Mouse (Mus musculus): ENCODE results near the gene Tmem8b. TPM values are rescaled to one million over a fixed set of nuclear protein-coding genes. Genes with fewer than 3 reads are reported as not detected.
A peak's percentile ranks its signal among the peaks of the same experiment; 100 is the strongest.

The Tmem8b gene
- total RNA-seq (2021) = 10 to 100 TPM; 15.8 to 16.9 TPM

DNA sequence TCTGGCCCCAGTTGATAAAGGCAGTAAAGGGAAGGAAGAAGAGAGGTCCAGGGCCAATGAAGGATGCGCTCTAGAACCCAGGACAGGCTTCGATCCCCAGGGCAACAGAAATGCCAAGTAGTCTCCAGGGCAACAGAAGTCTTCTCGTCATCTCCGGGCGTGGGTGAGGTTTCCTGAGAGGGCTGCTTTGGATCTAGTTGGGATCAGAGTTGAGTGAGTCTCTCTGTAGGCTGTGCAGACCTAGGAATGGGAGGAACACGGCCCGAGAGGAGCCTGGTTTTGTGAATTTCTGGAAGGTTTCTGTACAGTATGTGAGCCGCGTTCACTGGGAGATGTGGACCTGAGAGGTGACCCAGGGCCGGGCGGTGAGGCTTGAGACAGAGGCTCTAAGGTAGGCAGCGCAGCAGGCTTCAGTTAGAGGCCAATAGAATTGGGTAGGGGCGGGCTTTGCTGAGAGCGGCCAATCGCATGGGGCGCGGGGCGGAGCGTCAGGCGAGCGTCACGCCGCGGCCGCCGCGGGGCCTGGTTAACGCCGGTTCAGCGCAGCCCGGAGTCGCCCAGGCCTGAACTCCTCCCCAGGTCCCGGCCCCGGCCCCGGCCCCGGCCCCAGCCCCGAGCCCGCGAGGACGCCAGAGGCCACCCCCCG, at the start of gene Tmem8b, which contains the start of gene Fam221b:
Gene Tmem8b (plus strand): TSS at position 190 of the 646 bp plus-strand sequence.
Gene Fam221b (minus strand): TSS at position 364 of the 646 bp plus-strand sequence.
- intact Hi-C loops (cut with DNase I) = no loop called here

DNA sequence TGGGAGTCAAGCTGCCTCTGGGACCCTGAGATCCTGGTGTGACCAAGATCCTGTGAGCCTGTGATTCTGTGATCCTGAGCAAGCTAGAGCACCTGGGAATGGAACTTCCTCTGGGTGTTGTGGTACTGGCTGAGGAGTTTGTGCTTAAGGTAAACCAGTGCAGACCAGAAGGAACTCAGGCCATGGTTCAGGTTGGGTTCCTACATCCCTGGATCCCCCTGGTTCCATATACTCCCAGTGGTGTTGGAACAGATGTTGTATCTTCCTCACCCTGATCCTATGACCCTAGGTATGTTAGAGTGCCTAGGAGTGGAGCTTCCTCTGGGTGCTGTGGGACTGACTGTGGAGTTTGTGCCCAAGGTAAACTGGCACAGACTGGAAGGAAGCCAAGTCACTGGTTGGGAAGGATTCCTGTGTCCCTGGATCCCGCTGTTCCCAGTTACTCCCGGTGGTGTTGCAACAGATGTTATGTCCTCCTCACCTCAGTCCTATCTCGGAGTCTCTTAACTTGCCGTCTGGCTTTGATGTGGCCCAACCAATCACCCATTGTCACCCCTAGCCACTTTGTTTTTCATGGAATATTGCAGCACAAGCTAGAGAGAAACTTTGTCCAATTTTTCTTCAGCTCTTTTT, 48.5 kb upstream of the Tmem8b start:
- intact Hi-C loops (cut with DNase I) = no loop called here
- DNase-seq (ENCODE audit: low spot score) = no peak

More for the DNA sequence above, at the start of gene Tmem8b, which contains the start of gene Fam221b:
- DNase-seq (ENCODE audit: low spot score) = peak; percentile 84

DNA sequence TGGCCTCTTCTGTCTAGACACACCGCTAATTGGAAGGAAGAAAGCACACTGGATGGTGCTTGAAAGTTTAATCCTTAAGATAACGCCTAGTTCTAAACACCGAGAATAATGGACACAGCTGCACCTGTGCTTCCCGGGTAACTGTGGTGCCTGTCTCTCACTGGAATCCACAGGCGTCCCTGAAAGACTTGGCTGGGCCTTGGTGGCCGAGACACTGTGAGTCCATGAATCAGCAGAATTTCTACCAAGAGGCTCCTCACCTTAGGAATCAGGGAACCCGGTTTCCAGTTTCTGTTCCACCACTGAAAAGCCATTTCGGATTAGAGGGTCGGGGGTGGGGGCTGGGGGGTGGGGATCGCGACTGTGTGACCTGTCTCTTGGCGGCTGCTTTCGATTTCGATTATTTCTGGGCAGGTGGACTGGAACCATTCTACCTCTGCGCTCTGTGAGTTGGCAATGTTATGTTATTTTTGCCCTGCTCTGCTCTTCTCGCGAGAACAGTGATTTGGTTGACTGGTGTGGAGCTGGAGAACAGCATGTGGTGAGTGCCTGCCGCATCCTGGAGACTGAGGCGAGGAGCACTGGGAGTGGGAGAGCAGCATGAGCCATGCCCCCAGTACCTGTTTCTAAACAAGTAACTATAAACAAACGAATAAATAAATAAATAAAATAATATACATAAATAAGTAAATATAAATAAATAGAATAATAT, 39.5 kb upstream of the Tmem8b start:
- intact Hi-C loops (cut with DNase I) = loop anchor here (5.0 kb wide), 1 partner anchor 233 kb away; no protein-coding TSS in a partner anchor
- no peak for DNase-seq (ENCODE audit: low spot score)

DNA sequence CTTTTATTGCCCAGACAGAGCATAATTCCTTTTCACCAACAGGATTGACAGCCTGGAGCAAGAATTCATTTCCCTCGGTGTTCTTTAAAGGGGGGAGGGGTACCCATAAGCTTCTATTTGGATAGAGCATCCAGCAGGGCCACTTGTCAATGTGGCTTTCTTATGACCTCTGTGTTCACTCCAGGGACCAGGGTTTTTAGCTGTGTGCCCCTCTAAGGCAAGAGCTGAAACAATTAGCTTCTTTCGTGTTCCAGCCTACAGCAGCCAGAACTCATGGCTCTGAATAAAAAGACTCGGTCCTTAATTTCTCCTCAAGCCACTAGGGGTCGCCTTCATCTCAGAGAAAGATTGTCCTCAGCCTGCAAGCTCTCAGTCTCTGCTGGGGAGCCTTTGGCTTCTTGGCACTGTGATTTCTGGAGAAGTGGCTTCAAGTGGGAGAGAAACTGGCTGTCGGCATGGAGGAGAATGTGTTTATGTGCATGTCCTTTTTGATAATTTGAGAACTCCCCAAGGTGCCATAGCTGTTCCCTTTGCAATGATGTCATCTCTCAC, 38.7 kb upstream of the Tmem8b start:
- intact Hi-C loops (cut with DNase I) = loop anchor here (1.0 to 5.0 kb wide), 3 partner anchors 37 to 81 kb away; partner anchors contain the start of genes Gba2 and Rgp1
- DNase-seq (ENCODE audit: low spot score) = peak; percentile 62

DNA sequence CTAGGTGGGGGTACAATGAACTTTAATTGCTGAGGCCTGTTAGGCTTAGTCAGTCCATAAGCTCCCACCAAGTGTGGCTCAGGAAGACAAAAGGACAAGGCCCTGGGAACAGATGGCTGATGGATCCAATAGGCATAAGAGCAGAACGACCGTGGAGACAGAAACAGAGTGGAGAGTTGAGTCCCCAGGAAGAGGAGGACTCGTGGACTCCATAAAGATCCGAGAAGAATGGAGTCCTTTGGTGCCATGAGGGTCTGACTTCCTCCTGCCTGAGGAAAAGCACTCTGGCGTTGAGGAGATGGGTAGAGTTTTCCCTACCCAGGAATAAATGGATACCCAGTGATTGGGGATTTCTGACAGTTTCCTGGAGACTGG, 38.1 kb upstream of the Tmem8b start:
- intact Hi-C loops (cut with DNase I) = loop anchor here (1.0 to 5.0 kb wide), 3 partner anchors 36 to 81 kb away; partner anchors contain the start of genes Gba2 and Rgp1
- DNase-seq (ENCODE audit: low spot score) = no peak

DNA sequence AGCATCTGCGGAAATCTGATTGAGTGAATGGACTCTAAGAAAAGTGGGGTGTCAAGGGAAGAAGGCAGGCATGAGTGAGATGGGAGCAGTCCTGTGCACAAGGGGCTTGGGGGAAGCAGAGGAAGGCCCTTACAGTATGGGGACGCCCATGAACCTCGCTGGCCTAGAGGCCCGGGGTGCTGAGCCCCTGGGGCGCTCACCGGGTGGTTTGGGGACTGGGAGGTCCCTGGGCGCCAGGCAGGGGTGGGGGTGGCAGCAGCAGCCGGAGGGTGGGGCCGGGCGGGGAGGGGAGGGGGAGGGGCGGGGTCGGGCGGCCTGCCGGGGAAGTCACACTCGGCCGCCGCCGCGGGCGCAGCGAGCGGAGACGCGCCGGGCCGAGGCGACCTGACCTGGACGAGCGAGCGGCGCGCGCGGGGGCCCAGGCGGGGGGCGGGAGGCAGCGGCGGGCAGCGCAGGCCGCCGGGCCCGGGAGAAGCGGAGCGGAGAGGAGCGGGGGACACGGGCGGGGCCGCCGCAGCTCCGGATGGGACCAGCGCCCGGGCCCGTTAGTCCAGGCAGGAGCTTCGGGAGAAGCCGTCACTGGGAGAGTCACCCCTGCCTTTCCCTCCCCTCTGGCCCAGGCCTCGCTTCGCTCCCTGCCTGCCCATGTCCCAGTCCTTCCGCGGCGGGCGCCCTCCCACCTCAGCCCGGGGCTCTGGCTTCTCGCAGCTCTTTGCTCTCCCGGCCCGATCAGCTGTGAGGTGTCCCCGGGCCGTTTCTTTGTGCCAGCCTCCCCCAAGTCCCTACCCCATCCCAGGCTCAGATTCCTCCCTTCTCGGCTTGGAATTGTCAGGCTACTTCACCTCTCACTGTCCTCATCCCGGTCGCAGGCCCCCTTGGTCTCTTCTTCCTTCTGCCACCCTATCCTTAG, 37.5 kb upstream of the Tmem8b start, which contains the start of gene Npr2:
Gene Npr2 (plus strand): TSS at position 890 of the 910 bp plus-strand sequence.
- intact Hi-C loops (cut with DNase I) = loop anchor here (2.0 to 5.0 kb wide), 2 partner anchors 36 to 54 kb away; partner anchors contain the start of genes Gba2 and Rgp1
- DNase-seq (ENCODE audit: low spot score) = peak; percentile 40

DNA sequence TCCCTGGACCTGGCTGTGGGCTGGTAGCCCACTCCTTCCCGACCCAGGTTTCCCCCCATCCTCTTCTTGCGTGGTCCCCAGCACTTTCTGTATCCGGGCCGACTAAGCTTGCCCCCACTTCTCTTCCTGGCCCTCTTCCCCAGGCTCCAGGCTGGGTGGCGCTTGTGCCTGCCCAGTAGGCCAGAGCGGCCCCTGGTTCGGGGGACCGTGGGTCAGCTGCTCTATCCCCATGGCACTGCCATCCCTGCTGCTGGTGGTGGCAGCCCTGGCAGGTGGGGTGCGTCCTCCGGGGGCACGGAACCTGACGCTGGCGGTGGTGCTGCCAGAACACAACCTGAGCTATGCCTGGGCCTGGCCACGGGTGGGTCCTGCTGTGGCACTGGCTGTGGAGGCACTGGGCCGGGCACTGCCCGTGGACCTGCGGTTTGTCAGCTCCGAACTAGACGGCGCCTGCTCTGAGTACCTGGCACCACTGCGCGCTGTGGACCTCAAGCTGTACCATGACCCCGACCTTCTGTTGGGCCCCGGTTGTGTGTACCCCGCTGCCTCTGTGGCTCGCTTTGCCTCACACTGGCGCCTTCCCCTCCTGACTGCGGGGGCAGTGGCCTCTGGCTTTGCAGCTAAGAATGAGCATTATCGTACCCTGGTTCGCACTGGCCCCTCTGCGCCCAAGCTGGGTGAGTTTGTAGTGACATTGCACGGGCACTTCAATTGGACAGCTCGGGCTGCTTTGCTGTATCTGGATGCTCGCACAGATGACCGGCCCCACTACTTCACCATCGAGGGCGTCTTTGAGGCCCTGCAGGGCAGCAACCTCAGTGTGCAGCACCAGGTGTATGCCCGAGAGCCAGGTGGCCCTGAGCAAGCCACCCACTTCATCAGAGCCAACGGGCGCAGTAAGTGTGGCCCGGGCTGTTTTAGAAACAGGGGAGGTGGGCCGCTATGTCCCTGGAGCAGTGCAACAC, 36.5 kb upstream of the Tmem8b start:
- intact Hi-C loops (cut with DNase I) = loop anchor here (2.0 to 5.0 kb wide), 3 partner anchors 23 to 55 kb away; partner anchors contain the start of genes Gba2 and Rgp1
- no peak for DNase-seq (ENCODE audit: low spot score)

DNA sequence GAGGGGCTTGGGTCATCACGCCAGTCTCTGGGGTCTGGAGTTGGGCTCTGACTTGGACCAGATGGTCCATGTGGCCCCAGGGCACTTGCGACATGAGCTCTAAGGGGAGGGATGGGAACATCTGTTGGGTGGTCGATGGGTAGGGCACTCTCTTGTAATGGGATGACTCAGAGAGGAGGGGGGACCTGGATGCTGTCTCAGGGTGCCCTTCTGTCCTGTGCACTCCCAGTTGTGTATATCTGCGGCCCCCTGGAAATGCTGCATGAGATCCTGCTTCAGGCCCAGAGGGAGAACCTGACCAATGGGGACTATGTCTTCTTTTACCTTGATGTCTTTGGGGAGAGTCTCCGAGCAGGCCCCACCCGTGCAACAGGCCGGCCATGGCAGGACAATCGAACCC, 35.5 kb upstream of the Tmem8b start:
- intact Hi-C loops (cut with DNase I) = loop anchor here (2.0 to 5.0 kb wide), 2 partner anchors 22 to 56 kb away; partner anchors contain the start of genes Gba2 and Rgp1

DNA sequence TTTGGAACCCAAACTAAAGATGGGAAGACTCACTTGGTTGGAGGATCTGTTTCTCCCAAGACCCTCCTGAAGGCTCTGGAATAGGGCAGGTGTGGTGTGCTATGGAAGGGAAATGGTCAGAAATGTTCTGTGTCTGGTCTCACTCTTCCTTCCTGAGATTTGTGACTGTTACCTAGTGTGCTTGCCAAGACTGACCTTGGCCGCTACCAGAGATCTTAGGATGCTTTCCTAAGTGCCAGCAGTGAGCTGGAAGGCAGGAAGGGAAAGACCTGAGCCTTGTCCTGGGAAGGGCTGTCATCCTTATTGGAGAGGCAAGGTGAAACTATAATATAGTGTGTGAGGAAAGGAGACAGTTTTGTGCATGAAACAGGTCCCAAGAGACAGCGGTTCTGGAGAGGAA, 35.0 kb upstream of the Tmem8b start:
- intact Hi-C loops (cut with DNase I) = loop anchor here (2.0 to 5.0 kb wide), 2 partner anchors 21 to 56 kb away; partner anchors contain the start of genes Gba2 and Rgp1

More for the DNA sequence above, 35.5 kb upstream of the Tmem8b start:
- no peak for DNase-seq (ENCODE audit: low spot score)

DNA sequence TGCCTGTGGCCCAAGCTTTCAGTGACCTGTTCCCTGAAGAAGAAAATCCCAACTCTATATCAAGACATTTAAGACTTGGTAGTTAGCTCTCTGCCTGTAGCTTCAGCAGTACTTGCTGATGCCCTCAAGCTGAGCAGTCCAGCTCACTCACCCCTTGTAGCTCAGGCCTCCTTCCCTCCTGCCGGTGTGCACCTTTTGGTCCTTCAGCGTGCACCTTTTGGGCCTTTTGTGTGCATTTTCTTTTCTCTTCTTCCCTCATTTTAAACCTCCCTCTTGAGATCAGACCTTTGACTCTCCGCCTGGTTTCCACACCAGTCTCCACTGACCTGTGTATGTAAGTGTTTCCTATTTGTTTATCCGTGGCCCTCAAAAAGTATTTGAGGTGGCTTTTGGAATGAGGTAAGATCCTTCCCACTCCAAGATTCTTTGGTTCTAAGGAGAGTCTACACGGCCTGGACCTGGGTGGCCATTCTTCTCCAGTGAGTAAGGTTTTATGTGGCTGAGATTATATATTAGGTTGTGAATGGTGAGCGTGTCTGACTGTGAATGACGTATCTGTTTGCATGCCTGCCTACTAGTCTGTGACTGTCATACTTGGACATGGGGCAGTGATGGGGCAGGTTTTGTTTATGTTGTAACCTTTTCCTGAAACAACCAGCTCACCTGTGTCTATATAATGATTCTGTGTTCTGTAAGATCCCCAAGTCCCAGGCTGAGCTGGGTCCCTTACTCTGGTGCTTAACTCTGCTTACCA, 34.0 kb upstream of the Tmem8b start:
- DNase-seq (ENCODE audit: low spot score) = no peak
- intact Hi-C loops (cut with DNase I) = loop anchor here (5.0 kb wide), 1 partner anchor 57 kb away; the partner anchor contains the start of genes Gba2 and Rgp1

More for the DNA sequence above, 35.0 kb upstream of the Tmem8b start:
- DNase-seq (ENCODE audit: low spot score) = no peak

DNA sequence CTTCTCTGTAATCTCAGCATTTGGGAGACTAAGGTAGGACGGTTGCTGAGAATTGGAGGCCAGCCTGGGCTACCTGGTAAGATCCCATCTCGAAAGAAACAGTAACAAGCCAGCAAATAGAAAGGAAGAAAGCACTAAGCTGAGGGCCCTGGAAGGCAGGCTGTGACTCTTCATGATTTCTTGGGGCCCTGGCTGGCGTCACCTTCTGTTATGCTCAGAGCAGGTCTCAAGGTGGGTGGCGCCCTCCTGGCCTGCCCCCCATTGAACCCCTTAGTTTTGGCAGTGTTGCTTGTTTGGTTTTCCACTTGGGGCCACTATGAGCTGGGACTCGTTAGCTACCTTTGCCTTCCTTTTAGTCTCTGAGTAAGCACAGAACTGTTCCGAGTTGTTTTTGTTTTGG, 32.0 kb upstream of the Tmem8b start:
- DNase-seq (ENCODE audit: low spot score) = no peak
- intact Hi-C loops (cut with DNase I) = no loop called here

DNA sequence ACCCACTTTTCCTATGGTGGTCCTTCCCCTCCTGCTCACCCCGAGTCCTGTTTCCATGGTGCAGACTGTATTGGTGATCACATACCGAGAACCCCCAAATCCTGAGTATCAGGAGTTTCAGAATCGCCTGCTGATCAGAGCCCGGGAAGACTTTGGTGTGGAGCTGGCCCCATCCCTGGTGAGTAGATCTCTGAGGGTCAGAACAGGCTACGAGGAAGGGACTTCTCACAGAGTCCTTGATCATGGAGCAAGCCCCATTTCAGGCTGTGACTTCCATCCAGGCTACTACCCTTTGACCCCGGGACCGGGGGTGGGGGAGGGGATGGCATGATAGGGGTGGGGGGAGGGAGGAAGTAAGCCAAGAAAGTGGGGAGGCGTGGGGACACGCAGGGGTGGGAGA, 28.7 kb upstream of the Tmem8b start:
- intact Hi-C loops (cut with DNase I) = no loop called here
- no peak for DNase-seq (ENCODE audit: low spot score)

DNA sequence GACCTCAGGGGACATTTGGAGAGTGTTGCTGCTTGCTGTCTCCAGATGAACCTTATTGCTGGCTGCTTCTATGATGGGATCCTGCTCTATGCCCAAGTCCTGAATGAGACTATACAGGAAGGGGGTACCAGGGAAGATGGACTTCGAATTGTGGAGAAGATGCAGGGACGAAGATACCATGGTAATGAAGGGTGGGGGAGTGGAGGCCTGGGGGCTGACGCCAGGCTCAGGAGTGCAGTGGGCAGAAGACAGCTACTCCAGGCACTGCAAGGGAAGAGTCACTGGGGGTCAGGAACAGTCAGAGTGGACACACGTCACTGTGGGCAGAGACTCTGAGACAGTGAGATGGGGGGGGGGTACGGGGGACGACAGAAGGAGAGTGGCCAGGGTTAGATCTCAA, 28.3 kb upstream of the Tmem8b start:
- intact Hi-C loops (cut with DNase I) = no loop called here
- no peak for DNase-seq (ENCODE audit: low spot score)

DNA sequence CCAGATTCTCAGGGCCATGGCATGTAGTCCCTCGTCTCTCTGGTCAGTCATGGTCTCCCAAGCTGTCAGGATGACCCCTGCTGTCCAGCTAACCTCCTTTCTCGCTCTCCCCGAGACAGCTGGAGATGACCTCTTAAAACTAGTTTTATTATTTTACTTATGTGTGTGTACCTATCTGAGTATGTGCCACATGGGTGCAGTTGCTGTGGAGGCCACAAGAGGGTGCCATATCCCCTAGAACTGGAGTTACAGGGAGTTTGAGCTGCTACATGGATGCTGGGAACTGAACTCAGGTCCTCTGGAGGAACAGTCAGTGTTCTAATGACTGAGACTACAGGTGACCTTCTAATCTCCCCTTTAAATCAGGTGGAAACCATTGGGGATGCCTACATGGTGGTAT, 19.0 kb upstream of the Tmem8b start:
- DNase-seq (ENCODE audit: low spot score) = no peak
- intact Hi-C loops (cut with DNase I) = no loop called here

DNA sequence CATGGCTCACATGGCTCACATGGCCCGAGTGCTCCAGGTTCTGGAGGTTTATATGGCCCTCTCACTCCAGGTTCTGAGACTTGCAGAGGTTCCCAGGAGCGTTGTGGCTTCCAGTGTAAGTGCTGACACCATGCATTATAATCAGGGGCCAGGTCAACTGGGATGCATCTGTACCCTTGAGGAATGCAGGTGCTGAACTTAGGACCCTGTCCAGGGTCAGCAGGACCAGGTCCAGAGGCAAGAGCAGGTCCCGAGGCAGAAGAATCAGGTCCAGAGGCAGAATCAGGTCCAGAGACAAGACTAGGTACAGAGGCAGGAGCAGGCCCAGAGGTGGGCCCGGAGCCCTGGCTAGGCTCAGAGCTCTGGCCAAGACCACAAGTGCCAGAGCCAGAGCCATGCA, 16.0 kb upstream of the Tmem8b start:
- intact Hi-C loops (cut with DNase I) = no loop called here
- no peak for DNase-seq (ENCODE audit: low spot score)

DNA sequence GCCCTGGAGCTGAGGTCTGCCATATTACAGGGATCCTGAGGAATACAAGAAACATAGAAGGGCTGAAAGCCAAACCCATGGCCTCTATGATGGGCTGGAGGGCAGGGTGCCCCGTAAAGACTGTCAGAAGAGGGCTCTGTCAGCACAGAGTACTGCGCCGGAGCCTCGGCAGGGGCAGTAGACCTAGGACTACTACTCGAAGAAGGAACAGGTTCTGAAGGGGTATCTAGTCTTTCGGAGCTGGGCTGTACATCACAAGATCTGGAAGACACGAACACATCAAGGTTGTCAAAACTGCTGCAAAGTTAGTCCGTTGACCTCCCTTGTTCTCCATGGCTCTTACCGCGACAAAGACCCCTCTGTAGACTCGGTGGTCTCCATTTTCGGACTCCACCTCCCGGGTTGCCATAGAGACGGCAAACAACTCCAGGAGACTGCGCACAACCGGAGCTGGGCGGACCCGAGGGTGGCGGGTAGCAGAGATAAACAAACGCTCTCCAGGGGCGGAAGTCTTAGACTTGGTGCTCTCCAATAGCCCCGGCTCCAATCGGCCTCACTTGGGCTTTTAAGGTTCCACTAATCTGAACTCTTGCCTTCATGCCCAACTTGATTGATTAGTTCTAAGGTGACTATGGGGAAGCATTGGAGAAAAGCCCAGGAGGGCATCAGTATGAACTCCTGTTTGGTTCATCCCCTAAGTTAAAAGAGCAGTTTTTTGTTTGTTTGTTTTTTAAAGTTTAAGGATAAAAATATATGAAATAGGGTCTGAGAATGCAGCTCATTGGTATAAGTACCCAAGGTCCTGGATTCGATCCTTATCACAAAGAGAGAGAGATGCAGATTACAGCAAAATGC, 15.4 kb upstream of the Tmem8b start, which contains the start of gene Spag8:
Gene Spag8 (minus strand): TSS at position 434 of the 855 bp plus-strand sequence.
- DNase-seq (ENCODE audit: low spot score) = no peak
- intact Hi-C loops (cut with DNase I) = loop anchor here (2.0 kb wide), 1 partner anchor 21 kb away; no protein-coding TSS in a partner anchor

All from heart, postnatal 25 days (tissue).